In genomic region chr6:124443338-124443737, GRCm38 (mm10) we compare ENCODE assay signal across 22 mouse cellular contexts. TPM values are rescaled to one million over a fixed set of nuclear protein-coding genes. Genes with fewer than 3 reads are reported as not detected.
A peak's percentile ranks its signal among the peaks of the same experiment; 100 is the strongest.
DNase-seq lines count a peak whose midpoint lies in the region.
"Had no signal": no experiment of that assay in that cellular context is flagged by ENCODE, and none has a peak within 500 bp of the region (broad histone marks: within the 10 kb centered on the region; RNA-seq: fewer than 3 reads in every experiment).

No protein-coding gene starts in this region.

- peak overlapping the region; percentile 51; the same call in 1 of the 2 replicates for H3K27ac ChIP-seq in brown adipose tissue, adult 24 weeks (replicated peaks; ENCODE audit: low read depth, low read length)
- H3K27ac ChIP-seq: embryonic facial prominence, embryonic 13.5 days; embryonic facial prominence, embryonic 15.5 days; forebrain, embryonic 10.5 days; forebrain, embryonic 12.5 days had no signal

- no peak overlapping the region for H3K4me3 ChIP-seq in brown adipose tissue, adult 24 weeks (ENCODE audit: insufficient read depth, low read depth, low read length)
- H3K4me3 ChIP-seq: embryonic facial prominence, embryonic 13.5 days; embryonic facial prominence, embryonic 15.5 days; erythroblast, embryonic 14.5 days; forebrain, embryonic 10.5 days; forebrain, embryonic 12.5 days had no signal

- peak; percentile 66 for DNase-seq in heart, adult 11 months
- no peak for DNase-seq in heart, adult 18-20 months
- DNase-seq in Muller cell, postnatal 12 days (ENCODE audit: inconsistent ontology term) = peak; percentile 66
- DNase-seq in adrenal gland, postnatal 4 days (ENCODE audit: low spot score in 2 of 2) = no peak
- DNase-seq: adrenal gland, adult 8-10 months; adrenal gland, postnatal 14 days; B cell, adult 2 months; cerebellum, adult 11 months; cerebellum, adult 18-20 months; cerebellum, adult 8-10 months; cerebellum, adult 9-11 months; cerebellum, postnatal 14 days; cerebellum, postnatal 36 days; embryo, embryonic 11 days had no signal

- H3K4me1 ChIP-seq in brown adipose tissue, adult 24 weeks (ENCODE audit: control insufficient read depth, insufficient read depth, insufficient read length, low read length) = peaks cover 6% of the 10 kb centered on the region; the same call in 1 of the 2 replicates
- H3K4me1 ChIP-seq: embryonic facial prominence, embryonic 13.5 days; embryonic facial prominence, embryonic 15.5 days; forebrain, embryonic 10.5 days; forebrain, embryonic 12.5 days had no signal

RNA-seq across cellular contexts. Expression of gene Clstn3, which starts 21.3 kb away (rescaled TPM):
- 1 to 10 TPM in 1 of 2 experiments, under 1 TPM in 1; 0.30 to 8.2 TPM for total RNA-seq in heart, adult 18-20 months (2021)
- polyA plus RNA-seq in brown adipose tissue, adult 24 weeks (2012; ENCODE audit: insufficient read depth, insufficient read length, missing spikeins) = 269 and 304 TPM in 2 replicates
- 10 to 100 TPM; 33.9 to 35.3 TPM for total RNA-seq in adrenal gland, postnatal 4 days (2021)
- polyA plus RNA-seq: activated CD4-positive, CD25-positive, alpha-beta regulatory T cell, adult 4 months had no signal

RNA-seq across cellular contexts. Expression of gene Pex5, which starts 28.5 kb away (rescaled TPM):
- 10 to 100 TPM; 24.0 to 26.5 TPM for total RNA-seq in heart, adult 18-20 months (2021)
- polyA plus RNA-seq in brown adipose tissue, adult 24 weeks (2012; ENCODE audit: insufficient read depth, insufficient read length, missing spikeins) = 52.7 and 53.9 TPM in 2 replicates
- 10 to 100 TPM; 82.1 to 88.3 TPM for total RNA-seq in adrenal gland, postnatal 4 days (2021)

RNA-seq across cellular contexts. Expression of gene C1rl, which starts 49.6 kb away (rescaled TPM):
- 1 to 10 TPM; 1.3 to 2.1 TPM for total RNA-seq in heart, adult 18-20 months (2021)
- 15.6 and 18.9 TPM in 2 replicates for polyA plus RNA-seq in brown adipose tissue, adult 24 weeks (2012; ENCODE audit: insufficient read depth, insufficient read length, missing spikeins)
- 10 to 100 TPM; 13.2 to 19.9 TPM for total RNA-seq in adrenal gland, postnatal 4 days (2021)
- polyA plus RNA-seq: activated CD4-positive, CD25-positive, alpha-beta regulatory T cell, adult 4 months; CD4-positive, CD25-positive, alpha-beta regulatory T cell, adult 4 months; erythroblast, embryonic 14.5 days had no signal

Comparison
In these comparisons a context has a peak if more than half of its experiments do, and no peak if none do; other contexts are left out.
1. DNase-seq: peak in heart, adult 11 months (single experiment) and Muller cell, postnatal 12 days (single experiment); none in heart, adult 18-20 months (0 of 2) and adrenal gland, postnatal 4 days (0 of 2).
2. RNA of gene C1rl, which starts 49.6 kb away (total RNA-seq): 13.2 to 19.9 TPM in adrenal gland, postnatal 4 days; 1.3 to 2.1 TPM in heart, adult 18-20 months; every median in the first group is over 4 times any median in the second.